Mouse (Mus musculus) retina, embryonic 14.5 days (tissue): ENCODE data around the gene Gtf2a2.
A peak's percentile ranks its signal among the peaks of the same experiment; 100 is the strongest.

ENCODE experiments used
- DNase-seq: peaks from one replicate; pipeline ENCODE4 v3.0.0-alpha.2; 2015; ENCODE audit warnings: low spot score

Gene Gtf2a2

DNA sequence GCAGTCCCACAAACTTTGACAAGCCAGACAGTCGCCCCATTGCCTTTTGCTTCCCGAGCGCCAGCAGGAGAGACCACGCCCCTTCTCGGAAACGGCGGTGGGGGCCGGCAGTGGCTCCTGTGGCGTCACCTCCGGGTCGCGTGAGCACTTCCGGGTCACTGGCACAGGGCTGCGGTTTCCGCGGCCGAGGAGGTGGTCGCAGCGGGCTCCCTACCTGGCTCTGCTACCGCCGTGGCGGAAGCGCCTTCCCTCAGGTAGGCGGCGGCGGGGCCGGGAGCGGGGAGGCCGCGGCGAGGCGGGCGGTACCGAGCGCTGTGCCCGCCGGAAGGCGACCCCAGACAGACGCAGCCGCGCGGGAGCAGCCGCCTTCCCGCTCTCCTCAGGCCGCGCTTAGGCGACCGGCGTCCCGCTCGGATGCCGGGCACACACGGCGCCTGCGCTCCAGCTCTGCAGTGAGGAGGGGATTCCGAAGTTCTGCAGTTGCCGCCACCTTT lies at the start of gene Gtf2a2:
Gene Gtf2a2, plus strand, starts transcription at position 143 of the 494 bp plus-strand sequence.
- DNase-seq, result peak; percentile 94

DNA sequence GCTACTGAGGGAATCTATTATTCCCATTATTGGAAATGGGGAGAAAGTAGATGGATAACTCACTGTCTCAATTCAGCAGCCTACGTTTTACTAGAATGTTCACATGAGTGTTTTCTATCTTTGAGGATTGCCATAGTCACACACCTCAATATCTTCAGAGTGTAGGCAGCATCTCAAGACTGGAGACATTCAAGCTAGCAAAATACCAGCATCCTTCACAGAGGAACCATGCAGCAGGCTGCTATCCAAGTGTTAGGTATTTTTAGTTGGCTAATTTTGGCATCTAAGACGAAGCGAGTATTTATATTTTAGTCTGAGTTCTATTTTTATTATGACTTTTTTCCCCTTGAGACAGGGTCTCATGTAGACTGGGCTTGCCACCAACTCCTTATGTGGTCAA lies 48.0 kb upstream of the Gtf2a2 start:
- no peak for DNase-seq

DNA sequence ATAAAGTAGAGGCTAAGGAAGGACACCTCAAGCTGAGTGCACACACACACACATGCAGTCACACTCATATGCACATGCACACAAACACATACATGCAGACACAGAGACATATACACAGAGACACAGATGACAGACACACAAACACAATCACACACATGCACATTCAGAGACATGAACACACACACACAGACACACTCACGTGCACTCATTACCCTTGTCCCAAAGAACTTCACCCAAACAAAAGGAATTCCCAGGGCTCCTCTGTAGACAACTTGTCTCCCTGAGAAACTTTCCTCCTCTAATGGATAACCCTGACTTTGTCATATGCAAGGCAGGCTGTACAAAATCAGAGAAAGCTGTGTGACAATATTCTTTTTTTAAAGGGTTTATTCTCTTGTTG lies 26.8 kb upstream of the Gtf2a2 start:
- DNase-seq, result no peak

DNA sequence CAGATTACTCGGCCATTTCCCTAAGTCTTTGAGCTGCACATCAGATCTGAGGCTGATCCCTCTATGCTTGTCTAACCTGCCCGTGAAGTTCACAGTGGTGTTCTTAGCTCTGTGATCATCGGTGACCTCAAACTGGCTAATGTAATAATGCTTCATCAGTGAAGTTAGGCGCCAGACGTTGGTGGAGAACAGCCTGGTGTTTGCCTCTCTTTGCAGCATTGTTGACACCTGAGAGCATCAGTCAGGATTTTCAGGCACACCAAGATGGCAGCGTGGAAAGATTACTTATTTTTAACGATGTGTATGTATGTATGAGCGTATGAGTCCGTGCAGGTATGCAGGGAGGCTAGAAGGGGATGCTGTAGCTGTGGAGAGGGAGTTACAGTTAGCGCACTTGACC lies 26.3 kb upstream of the Gtf2a2 start:
- DNase-seq, result no peak

DNA sequence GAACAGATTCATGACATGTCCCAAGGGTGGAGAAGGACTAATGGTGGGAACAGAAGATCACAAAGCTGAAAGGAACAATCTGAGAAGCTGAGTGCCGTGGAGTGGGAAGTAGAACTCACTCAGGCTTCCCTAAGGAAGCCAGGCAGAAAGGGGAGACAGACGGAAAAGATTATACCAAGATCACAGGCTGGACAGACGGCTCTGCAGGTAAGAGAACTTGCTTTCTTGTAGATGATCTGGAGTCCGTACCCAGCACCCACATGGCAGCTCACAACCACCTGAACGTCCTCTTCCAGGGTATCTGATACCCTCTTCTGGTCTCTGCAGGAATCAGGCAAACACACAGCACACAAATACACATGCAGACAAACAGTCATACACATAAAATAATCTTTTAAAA lies 25.8 kb upstream of the Gtf2a2 start:
- no peak for DNase-seq

DNA sequence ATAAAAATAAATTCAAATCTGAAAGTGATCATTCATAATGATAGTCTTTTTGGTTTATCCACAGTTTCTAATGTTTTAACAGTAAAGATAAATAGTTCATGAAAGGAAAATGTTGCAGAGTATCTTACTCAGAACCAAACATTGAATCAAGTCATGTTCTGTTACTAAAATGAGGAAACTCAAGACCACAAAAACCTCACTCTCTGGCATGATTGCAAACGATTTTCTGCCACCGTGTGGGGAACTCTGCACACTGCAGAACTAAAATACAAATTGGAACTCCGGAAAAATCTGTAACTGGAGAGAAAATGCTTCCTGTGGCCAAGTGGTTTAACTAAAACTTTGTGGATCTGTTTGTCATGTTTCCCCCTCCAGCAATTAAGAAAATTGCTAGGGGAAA lies 24.8 kb upstream of the Gtf2a2 start:
- DNase-seq, result peak; percentile 80

DNA sequence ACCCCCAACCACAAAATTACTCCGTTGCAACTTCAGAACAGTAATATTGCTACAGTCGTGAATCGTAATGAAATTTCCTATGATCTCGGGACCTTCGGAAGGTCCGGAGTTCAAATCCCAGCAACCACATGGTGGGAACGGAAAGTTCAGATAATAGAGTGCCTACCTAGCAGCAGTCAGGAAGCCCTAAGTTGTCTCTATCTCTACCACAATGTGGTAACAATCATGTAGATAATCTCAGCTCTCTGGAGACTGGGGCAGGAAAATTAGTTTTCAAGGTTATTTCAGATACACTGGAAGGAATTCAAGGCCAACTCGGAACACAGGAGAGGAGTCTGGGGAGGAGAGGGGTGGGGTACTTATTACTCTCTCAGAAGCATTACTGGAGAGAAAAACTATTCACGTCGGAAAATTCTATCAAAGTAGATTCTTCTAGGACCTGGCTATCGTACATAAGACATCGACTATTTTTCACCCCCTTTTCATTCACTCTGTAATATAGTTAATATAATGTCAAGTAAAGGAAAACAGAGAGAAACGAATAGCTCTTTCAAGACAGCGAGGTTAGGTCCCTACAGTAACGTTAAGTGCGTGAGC lies 23.5 kb upstream of the Gtf2a2 start:
- no peak for DNase-seq

GRCm38 (mm10) chr9:69989303-69990121 lies 22.8 kb upstream of the Gtf2a2 start, which contains the start of gene Bnip2:
Gene Bnip2, plus strand, starts transcription at chr9:69989466.
- peak; percentile 98 for DNase-seq

DNA sequence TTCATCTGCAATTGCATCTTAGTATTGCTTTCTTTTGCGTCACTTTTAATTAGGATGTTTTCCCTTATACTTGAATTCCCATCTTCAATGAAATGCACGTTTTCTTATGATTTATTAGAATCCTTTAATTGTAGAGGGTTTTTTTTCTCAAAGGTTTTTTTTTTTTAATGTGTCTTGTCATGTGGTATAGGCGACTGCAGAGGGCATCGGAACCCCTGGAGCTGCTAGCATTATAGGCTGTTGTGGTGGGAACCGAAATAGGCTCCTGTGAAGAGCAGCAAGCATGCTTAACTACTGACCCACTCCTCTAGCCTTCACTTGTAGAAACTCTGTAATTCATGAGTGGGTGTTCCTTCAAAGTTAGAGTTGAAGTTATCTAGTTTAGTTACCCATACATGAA lies 22.0 kb upstream of the Gtf2a2 start:
- peak; percentile 29 for DNase-seq

- DNase-seq, result no peak
These were observed 19.5 kb upstream of the Gtf2a2 start for GRCm38 (mm10) chr9:69992841-69993277.

GRCm38 (mm10) chr9:69993479-69993878 lies 18.9 kb upstream of the Gtf2a2 start:
- no peak for DNase-seq

GRCm38 (mm10) chr9:69994547-69994946 lies 17.8 kb upstream of the Gtf2a2 start:
- no peak for DNase-seq

DNA sequence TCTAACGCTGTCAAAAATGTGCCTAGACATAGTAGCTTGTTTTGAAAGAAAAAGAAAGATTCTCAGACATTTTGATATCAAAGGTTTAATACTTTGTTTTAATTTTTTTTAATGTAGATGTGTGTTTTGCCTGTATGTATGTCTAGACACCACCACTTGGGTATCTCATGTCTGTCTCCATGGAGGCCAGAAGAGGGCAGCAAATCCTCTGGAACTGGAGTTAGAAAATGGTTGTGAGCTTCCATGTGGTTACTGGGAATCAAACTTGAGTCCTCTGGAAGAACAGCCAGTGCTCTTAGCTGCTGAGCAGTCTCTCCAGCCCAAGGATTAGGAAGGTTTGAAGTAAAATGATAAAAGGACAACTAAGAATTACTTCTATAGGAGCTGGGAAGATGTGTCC lies 13.0 kb upstream of the Gtf2a2 start:
- no peak for DNase-seq

DNA sequence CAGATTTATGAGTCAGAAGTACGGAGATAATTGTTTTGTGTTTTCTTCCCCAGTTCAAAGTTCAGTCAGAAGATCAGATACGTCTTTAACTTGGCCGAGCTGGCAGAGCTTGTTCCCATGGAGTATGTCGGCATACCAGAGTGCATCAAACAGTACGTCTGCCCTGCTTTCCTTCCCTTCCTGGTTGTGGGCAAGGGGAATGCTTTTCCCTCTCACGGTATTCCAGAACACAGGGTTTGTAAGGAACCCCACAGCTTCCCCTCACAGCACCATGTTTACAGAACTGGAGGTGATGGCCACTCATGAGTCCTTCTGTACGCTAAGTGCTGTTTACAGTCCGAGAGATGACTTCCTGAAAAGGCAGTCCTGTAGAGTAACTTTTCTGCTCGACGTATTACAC lies 8.8 kb upstream of the Gtf2a2 start:
- DNase-seq, result no peak

GRCm38 (mm10) chr9:70006984-70007383 lies 5.4 kb upstream of the Gtf2a2 start:
- no peak for DNase-seq

DNA sequence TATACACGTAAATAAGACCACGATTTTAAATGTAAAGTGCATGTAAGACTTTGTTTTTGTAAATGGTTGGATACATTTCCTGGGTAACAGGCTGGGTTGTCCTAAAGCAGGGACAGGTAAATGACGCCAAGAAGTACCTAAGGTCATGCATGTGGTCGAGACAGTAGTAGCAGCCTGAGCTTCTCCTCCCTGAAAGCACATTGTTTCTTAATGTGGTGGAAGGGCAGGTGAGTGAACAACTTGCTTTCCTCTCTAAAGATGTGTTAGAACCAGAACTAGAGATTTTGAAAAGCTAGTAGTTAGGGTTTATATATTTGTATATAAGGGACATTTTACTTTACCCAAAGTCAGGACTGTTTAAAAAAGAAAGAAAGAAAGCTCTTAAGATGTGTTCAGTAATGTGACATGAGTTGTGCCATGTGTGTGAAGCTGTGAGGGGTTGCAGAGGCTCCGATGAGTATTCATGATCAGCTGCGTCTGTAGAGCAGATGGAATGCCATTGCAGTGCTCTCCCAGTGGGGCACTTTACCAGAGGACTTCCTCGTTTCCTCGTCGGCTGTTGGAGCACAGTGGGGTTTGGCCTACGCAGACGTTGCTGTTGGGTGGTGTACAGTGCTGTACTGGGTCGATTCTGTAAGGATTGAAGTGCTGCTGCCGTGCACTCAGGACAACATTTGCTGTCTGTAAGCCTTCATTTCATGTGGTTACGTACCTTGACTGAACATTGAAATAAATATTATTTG lies 4.7 kb upstream of the Gtf2a2 start:
- DNase-seq, result no peak

GRCm38 (mm10) chr9:70009754-70010304 lies 2.5 kb upstream of the Gtf2a2 start:
- no peak for DNase-seq

DNA sequence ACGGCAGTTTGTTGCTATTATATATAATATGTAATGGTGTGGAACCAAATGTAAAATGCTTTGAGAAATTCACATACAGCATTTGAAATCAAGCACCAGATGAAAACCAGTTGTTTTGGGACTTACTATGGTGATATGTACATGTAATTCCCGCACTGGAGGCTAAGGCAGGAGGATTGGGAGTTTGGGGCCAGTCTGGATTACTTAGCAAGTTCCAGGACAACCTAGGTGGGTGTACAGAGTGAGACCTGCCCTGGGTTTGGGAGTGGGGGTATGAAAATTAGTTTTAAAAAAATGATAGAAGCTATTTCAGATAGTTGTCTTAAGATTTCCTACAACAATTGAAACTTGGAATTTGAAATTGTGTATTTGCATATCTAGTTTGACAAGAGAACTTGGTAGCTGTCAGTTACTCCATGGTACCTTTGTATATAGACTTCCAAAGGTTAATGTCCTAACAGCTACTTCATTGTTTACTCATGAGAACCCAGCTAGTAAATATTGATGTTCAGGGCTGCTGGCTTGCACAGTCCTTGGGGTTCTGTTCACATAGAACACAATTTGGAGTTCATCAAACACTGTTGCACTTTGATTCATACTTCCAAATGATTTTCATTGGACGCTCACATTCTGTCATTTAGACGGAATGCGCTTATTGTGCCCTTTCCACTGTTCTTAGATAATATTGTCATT lies 1.4 kb upstream of the Gtf2a2 start:
- no peak for DNase-seq

DNA sequence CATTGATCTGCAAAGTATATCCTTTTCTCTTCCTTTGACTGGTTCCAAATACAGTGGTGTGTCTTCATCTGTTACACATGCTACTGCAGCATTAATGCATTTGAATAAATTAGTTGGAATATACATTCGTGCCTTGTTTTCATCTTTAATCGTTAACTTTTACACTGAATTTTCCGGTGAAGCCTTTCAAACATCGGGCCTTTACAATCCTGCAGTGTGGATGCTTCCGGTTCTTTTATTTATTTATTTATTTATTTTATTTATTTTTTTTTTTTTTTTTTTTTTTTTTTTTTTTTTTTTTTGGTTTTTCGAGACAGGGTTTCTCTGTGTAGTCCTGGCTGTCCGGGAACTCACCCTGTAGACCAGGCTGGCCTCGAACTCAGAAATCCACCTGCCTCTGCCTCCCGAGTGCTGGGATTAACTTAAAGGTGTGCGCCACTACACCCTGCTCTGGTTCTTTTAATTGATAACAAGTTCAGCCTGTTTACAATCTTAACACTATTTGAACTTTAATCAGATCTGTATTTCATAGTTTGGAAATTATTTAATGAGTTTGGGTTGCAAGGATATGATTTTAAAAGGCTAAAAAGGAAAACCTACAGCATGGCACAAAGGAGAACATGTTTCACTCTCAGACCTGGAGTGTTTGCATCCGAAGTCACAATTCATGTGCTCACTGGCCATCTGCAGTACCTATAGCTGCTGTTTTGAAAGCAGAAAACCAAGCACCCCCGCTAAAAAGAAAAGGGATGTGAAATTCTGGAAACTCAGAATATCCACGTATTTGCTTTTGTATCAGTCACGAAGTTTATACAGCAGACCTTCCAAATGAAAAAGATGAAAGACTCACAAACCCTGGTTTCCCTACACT lies 578 bp upstream of the Gtf2a2 start:
- no peak for DNase-seq

- no peak for DNase-seq
These were observed 3.3 kb downstream of the Gtf2a2 start for GRCm38 (mm10) chr9:70015632-70016031.

DNA sequence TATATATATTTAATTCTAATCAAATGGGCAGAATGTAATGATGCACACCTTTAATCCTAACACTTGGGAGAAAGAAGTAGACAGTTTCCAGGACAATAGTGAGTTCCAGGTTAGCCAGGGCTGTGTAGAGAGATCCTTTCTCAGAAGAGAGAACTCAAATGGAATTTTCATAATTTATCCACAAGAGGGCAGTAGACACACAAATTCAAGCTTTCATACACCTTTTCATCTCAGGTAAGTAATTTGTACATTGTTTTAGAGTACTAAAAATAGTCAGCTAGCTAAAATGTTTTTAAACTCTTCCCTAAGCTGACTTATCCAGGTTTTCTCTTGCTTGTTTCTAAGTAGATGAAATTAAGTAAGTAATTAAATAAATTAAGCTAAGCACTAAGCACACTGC lies 6.5 kb downstream of the Gtf2a2 start:
- peak; percentile 74 for DNase-seq
